Mouse (Mus musculus): ENCODE data around the gene Rock2. TPM values are rescaled to one million over a fixed set of nuclear protein-coding genes. Genes with fewer than 3 reads are reported as not detected.

Rock2 gene
- polyA plus RNA-seq, 3 experiments from 2014 or later = 12.8 to 16.2 (median 15.6) TPM

- ATAC-seq = no peak
These were observed 22.7 kb upstream of the Rock2 start for GRCm38 (mm10) chr12:16872006-16872405.

DNA sequence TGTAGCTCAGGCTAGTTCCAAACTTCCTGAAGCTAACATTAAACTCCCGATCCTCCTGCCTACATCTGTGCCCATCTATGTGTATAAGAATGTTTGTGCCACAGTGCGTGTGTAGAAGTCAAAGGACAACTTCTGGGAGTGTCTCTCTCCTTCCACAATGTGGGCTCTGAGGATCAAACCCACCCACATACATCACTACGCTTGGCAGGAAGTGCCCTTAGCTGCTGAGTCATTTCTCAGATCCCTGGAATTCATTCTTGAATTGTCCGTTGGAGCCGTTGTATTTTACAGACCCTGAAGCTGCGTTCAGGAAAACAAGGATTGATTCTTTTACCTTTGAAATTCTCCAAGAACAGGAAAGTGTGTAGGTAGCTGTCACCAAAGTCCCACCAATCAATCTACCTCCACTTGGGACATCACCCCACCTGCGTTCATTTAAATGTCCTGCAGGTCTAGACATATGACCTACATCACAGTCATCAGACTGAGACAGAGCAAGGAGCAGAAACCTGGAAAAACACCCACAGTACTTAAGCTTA, 21.7 kb upstream of the Rock2 start:
- no peak for ATAC-seq

GRCm38 (mm10) chr12:16873549-16873948, 21.1 kb upstream of the Rock2 start:
- no peak for ATAC-seq

GRCm38 (mm10) chr12:16874086-16874485, 20.6 kb upstream of the Rock2 start:
- peak; percentile 96 for ATAC-seq

- no peak for ATAC-seq
These were observed 19.4 kb upstream of the Rock2 start for GRCm38 (mm10) chr12:16875269-16875668.

GRCm38 (mm10) chr12:16875678-16876077, 19.0 kb upstream of the Rock2 start:
- ATAC-seq = no peak

- no peak for ATAC-seq
These were observed 18.0 kb upstream of the Rock2 start for GRCm38 (mm10) chr12:16876667-16877066.

DNA sequence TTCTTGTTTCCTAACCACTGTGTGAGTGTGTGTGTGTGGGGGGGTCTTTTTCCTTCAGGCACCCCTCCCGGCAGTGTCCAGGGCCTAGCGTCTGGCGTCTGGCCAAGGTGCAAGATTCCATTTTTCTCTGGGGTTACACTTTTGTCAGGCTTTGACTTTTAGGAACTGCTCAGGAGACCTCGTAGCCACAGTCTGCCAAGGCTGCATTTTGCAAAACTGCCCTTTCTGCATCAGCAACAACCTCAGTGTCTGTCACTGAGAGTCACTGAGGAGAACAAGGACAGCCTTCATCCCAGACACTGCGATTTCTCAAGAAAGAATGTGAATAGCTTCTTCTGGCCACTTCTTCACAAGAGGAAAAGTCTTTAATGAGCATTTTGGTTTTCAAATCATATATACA, 17.6 kb upstream of the Rock2 start:
- ATAC-seq = no peak

DNA sequence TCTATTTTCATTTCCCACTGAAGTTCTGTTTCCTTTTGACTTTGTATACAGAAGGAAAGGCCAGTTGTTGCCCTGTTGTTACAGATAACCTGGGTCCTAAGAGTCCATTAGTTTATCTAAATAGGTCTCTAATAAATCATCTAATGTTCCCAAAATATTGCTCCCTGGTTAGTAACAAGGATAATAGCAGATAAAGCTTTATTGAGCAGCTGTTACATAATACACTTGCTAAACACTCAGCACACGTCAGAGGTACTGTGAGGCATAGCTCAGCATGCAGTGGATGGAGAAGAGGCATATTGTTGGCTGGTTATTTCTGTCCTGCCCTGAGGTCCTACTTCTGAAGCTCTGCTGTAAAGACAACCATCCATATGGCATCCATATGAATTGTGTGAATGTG, 17.0 kb upstream of the Rock2 start:
- no peak for ATAC-seq

GRCm38 (mm10) chr12:16879369-16879768, 15.3 kb upstream of the Rock2 start:
- ATAC-seq = no peak

GRCm38 (mm10) chr12:16880077-16880476, 14.6 kb upstream of the Rock2 start:
- ATAC-seq = no peak

GRCm38 (mm10) chr12:16882442-16882841, 12.3 kb upstream of the Rock2 start:
- no peak for ATAC-seq

DNA sequence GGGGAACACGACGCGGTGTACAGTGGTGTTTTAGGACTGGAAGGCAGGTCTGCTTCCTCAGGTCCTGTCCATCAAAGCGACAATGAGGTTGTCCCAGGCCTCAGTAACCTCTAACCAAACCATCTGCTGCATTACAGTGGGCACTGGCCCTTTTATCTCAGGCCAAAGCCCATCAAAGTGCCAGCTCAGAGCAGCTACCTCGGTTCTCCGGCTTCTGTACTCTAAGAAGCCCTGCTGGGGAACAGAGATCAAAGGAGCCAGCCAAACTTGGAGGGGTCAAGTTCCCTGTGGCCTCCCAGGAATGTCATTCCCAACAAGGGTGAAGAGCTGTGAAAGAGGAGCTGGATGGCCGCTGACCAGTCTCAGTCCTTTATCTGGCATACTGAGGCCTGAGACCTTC, 11.6 kb upstream of the Rock2 start:
- ATAC-seq = no peak

DNA sequence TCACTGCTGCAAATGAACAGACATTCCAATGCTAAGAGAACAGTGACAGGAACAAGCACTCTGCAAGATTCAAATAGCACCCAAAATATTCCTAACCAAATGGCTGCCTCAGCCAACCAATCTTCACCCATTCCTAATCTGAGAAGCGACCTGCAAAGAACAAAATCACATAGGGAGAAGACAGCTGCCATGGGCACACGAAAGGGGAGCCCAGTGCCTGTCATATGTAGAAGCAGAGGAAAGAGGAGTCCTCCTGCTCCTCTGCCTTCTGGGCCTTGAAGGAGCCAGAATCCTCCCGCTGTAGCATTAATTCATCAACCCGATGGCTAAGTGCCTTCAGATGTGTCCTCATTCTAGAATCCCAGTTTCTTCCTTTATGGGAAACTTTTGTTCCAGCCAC, 10.2 kb upstream of the Rock2 start:
- ATAC-seq = no peak

DNA sequence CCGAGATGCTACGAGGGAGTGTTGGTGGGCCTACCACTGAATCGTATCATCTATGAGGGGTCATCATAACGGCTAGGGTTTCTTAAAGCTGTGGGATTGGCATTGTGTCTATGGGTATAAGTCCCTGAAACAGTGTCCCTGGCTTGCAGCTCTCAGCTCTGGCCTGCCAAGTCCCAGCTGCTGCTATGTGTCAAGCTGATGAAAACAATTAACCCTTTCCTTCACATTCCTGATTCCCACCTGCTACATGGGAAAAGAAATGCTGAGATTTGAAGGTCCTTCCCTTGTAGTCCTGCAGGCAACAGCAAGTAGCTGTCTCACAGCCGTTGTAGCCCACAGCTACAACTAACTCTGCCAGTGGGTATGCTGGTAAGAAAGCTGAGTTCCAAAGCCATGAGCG, 8.3 kb upstream of the Rock2 start:
- ATAC-seq = no peak

GRCm38 (mm10) chr12:16893039-16893438, 1.7 kb upstream of the Rock2 start:
- ATAC-seq = no peak

- ATAC-seq = no peak
These were observed 869 bp upstream of the Rock2 start for GRCm38 (mm10) chr12:16893656-16894395.

DNA sequence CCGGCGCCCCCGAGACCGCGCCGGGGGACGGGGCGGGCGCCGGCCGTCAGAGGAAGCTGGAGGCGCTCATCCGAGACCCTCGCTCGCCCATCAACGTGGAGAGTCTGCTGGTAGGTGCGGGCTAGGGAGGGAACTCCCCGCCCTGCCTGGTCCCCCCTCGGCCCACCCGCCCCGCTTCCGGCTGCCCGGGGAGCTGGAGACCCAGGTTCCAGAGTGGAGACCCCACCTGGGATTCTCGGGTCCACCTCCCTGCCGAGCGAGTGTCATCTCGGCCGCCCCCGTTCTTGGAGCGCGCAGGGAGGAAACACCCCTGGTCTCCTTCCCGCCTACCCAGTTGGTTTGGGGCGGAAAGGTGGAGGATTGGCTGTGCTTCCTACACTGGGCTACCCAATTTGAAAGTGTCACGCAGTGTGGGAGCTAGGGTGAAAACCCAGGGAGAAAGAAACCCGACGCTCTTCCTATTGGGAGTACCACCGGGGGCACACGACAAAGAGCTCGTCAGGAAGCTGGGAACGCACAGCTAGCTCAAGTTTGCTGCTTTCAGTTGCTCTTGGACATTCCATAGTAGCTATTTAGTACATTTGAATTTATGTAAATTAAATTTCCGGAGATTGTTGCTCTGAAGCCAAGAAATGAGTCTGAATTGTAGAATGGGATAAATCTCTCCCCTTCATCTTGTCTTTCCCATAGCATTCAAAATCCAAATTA, 680 bp downstream of the Rock2 start:
- peak; percentile 33 for ATAC-seq

DNA sequence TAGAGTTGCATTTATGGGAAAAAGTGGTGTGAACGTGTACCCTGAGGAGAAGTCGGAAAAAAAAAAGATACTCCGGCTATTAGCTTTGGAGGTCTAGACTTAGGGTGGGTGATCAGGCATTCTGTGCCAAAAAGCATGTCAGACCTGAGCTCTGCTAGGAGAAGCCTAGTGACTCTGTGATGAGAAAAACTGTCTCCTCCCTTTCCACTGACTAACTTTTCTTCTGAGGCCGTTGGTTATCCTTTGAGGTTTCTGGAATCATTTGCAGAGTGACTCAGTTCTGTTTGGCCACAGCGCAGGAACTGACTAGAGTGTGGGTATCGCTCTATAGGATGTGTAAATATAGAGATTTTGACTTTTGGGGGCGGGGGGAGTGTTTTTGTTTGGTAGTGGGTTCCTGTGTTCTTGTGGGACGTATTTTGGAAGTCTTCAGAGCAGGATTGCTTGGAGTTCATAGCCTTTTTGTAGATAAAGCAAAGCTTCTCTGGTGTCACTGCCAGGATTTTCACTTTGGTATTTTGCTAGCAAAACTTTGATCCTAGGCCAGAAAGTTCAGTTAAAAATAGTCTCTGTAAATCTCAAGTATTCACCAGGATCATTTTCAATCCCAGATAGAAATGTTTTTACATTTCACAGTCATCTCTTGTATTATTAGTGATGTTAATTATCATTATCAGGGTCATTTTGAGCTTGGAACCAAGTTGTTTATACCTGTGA, 1.5 kb downstream of the Rock2 start:
- no peak for ATAC-seq

GRCm38 (mm10) chr12:16897225-16897624, 2.5 kb downstream of the Rock2 start:
- no peak for ATAC-seq

DNA sequence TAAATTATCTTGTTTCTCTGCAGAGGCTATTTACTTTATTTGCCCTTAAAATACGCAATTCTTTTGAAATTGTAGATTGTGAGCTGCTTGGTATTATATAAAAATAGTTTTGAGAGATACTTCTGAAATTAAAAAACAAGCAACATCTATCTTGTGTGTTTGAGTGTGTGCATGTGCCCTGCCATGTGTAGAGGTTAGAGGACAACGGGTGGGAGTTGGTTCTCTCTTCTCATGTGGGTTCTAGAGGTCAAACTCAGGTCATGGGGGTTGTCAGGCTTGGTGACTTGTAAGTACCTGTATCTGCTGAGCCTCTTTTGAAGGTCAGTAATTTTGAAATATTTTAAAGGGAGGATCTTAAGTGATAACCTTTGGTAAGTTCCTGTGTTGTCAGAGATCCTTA, 3.5 kb downstream of the Rock2 start:
- ATAC-seq = no peak

- no peak for ATAC-seq
These were observed 4.1 kb downstream of the Rock2 start for GRCm38 (mm10) chr12:16898790-16899189.

- ATAC-seq = peak; percentile 53
These were observed 6.0 kb downstream of the Rock2 start for GRCm38 (mm10) chr12:16900625-16901222.
